Mouse (Mus musculus): ENCODE data around the gene Rrp8.

Rrp8 gene

GRCm38 (mm10) chr7:105736911-105737521 is at the start of gene Rrp8:
Gene Rrp8 (minus strand): TSS chr7:105737385.
- no peak for DNase-seq (ENCODE audit: low spot score in 2 of 2)

GRCm38 (mm10) chr7:105786506-105787284 is 49.5 kb upstream of the Rrp8 start:
- no peak for DNase-seq (ENCODE audit: low spot score in 2 of 2)

GRCm38 (mm10) chr7:105784556-105784955 is 47.4 kb upstream of the Rrp8 start:
- no peak for DNase-seq (ENCODE audit: low spot score in 2 of 2)

GRCm38 (mm10) chr7:105783861-105784260 is 46.7 kb upstream of the Rrp8 start:
- DNase-seq (ENCODE audit: low spot score in 2 of 2): no peak

- no peak for DNase-seq (ENCODE audit: low spot score in 2 of 2)
Observed at GRCm38 (mm10) chr7:105778553-105779265, 41.5 kb upstream of the Rrp8 start.

GRCm38 (mm10) chr7:105777797-105778552 is 40.8 kb upstream of the Rrp8 start:
- no peak for DNase-seq (ENCODE audit: low spot score in 2 of 2)

- DNase-seq (ENCODE audit: low spot score in 2 of 2): no peak
Observed at GRCm38 (mm10) chr7:105777316-105777715, 40.1 kb upstream of the Rrp8 start.

- no peak for DNase-seq (ENCODE audit: low spot score in 2 of 2)
Observed at GRCm38 (mm10) chr7:105776026-105776425, 38.8 kb upstream of the Rrp8 start.

GRCm38 (mm10) chr7:105774661-105775060 is 37.5 kb upstream of the Rrp8 start:
- DNase-seq (ENCODE audit: low spot score in 2 of 2): no peak

GRCm38 (mm10) chr7:105773041-105773440 is 35.9 kb upstream of the Rrp8 start:
- DNase-seq (ENCODE audit: low spot score in 2 of 2): no peak

- DNase-seq (ENCODE audit: low spot score in 2 of 2): no peak
Observed at GRCm38 (mm10) chr7:105772331-105772730, 35.1 kb upstream of the Rrp8 start.

- DNase-seq (ENCODE audit: low spot score in 2 of 2): no peak
Observed at GRCm38 (mm10) chr7:105769959-105770358, 32.8 kb upstream of the Rrp8 start.

GRCm38 (mm10) chr7:105767729-105768165 is 30.6 kb upstream of the Rrp8 start:
- no peak for DNase-seq (ENCODE audit: low spot score in 2 of 2)

- no peak for DNase-seq (ENCODE audit: low spot score in 2 of 2)
Observed at GRCm38 (mm10) chr7:105764331-105764730, 27.1 kb upstream of the Rrp8 start.

GRCm38 (mm10) chr7:105762517-105763270 is 25.5 kb upstream of the Rrp8 start:
- DNase-seq (ENCODE audit: low spot score in 2 of 2): no peak

- DNase-seq (ENCODE audit: low spot score in 2 of 2): no peak
Observed at GRCm38 (mm10) chr7:105761813-105762484, 24.8 kb upstream of the Rrp8 start.

- no peak for DNase-seq (ENCODE audit: low spot score in 2 of 2)
Observed at GRCm38 (mm10) chr7:105753281-105753680, 16.1 kb upstream of the Rrp8 start.

- no peak for DNase-seq (ENCODE audit: low spot score in 2 of 2)
Observed at GRCm38 (mm10) chr7:105752716-105753115, 15.5 kb upstream of the Rrp8 start.

- peak; percentile 90 to 93 for DNase-seq (ENCODE audit: low spot score in 2 of 2)
Observed at GRCm38 (mm10) chr7:105751491-105752433, 14.6 kb upstream of the Rrp8 start, which contains the start of gene Tpp1. Gene Tpp1 (minus strand): TSS chr7:105752235.

All from frontal cortex, postnatal 14 days (tissue).